Mouse (Mus musculus) liver, embryonic 11.5 days (tissue): Measurements from ENCODE around the gene Lysmd1. TPM values are rescaled to one million over a fixed set of nuclear protein-coding genes. Genes with fewer than 3 reads are reported as not detected.
A peak's percentile ranks its signal among the peaks of the same experiment; 100 is the strongest.

Experiments
- ATAC-seq: fragments of 200-750 bp; cut with Nextera tagmentation; replicated peaks from 2 replicates; pipeline ENCODE4 v1.8.0; 2017; ENCODE audit warnings: moderate number of reproducible peaks, mild to moderate bottlenecking, moderate TSS enrichment, moderate library complexity; ENCODE audit not compliant: low FRiP score
- DNase-seq: peaks from one replicate; pipeline ENCODE4 v3.0.0-alpha.2; 2017; ENCODE audit warnings: low spot score
- H3K27ac ChIP-seq: fragments of 300-500 bp; sonication (generic); 2 replicates; pipeline ENCODE4 v1.5.1; 2014; ENCODE audit warnings: mild to moderate bottlenecking, low read depth, low read length, control low read depth
- H3K27me3 ChIP-seq: fragments of 300-500 bp; sonication (generic); replicated peaks from 2 replicates; pipeline ENCODE4 v1.6.1; 2014; ENCODE audit warnings: low read length, mixed read lengths; ENCODE audit not compliant: control insufficient read depth, insufficient read depth
- H3K36me3 ChIP-seq: fragments of 300-500 bp; sonication (generic); 2 replicates; pipeline ENCODE4 v1.6.1; 2014; ENCODE audit warnings: mild to moderate bottlenecking, low read length, moderate library complexity, mixed read lengths; ENCODE audit not compliant: control insufficient read depth, insufficient read depth
- H3K4me1 ChIP-seq: fragments of 300-500 bp; sonication (generic); replicated peaks from 2 replicates; pipeline ENCODE4 v1.6.1; 2014; ENCODE audit warnings: low read length, mixed read lengths; ENCODE audit not compliant: control insufficient read depth, insufficient read depth
- H3K4me2 ChIP-seq: fragments of 300-500 bp; sonication (generic); 2 replicates; pipeline ENCODE4 v1.6.1; 2014; ENCODE audit warnings: mild to moderate bottlenecking, control low read depth, moderate library complexity
- H3K4me3 ChIP-seq: fragments of 300-500 bp; sonication (generic); 2 replicates; pipeline ENCODE4 v1.5.1; 2014; ENCODE audit warnings: low read depth, low read length, control low read depth
- H3K9ac ChIP-seq: fragments of 300-500 bp; sonication (generic); 2 replicates; pipeline ENCODE4 v1.6.1; 2014; ENCODE audit warnings: low read depth, low read length, control low read depth
- H3K9me3 ChIP-seq: fragments of 300-500 bp; sonication (generic); 2 replicates; pipeline ENCODE4 v1.6.1; 2016; ENCODE audit warnings: low read length, inconsistent platforms, mixed read lengths; ENCODE audit not compliant: control insufficient read depth
- WGBS: fragments of 180-500 bp; shearing (Covaris S2); extraction: QIAGEN DNeasy Blood & Tissue Kit; methylation state at CpG from one replicate; pipeline ENCODE4 v1.1.7; 2014; 5-methylcytosine and 5-hydroxymethylcytosine counted together
- polyA plus RNA-seq: library from polyadenylated mRNA; unstranded; fragments of >200 nt; fragmentation: Nextera tagmentation; extraction: Ambion mirVana; gene quantifications from 2 replicates; pipeline ENCODE4 v1.2.1, GENCODE M21; 2014

The Lysmd1 gene
- polyA plus RNA-seq, 1 experiment from 2014 or later = 8.9 TPM

GRCm38 (mm10) chr3:95110911-95111726 is 22.8 kb upstream of the Lysmd1 start, which contains the start of gene Vps72:
Vps72 (plus strand) TSS chr3:95111022.
- ATAC-seq = peak; percentile 75
- H3K9ac ChIP-seq = peak within 1 kb of the TSS; percentile 88
- H3K4me3 ChIP-seq = peak within 1 kb of the TSS; percentile 85
- WGBS = under 1% methylated on average over 53 of the region's 54 CpGs
- H3K27me3 ChIP-seq = no peaks in the 10 kb centered on the region
- peak within 1 kb of the TSS; percentile 67 for H3K4me2 ChIP-seq
- H3K9me3 ChIP-seq = no peaks in the 10 kb centered on the region
- peaks cover 8% of the 10 kb centered on the region for H3K4me1 ChIP-seq
- H3K27ac ChIP-seq = peak within 1 kb of the TSS; percentile 97
- H3K36me3 ChIP-seq = peaks cover 7% of the 10 kb centered on the region; the same call in 1 of the 2 replicates
- peak; percentile 88 for DNase-seq

DNA sequence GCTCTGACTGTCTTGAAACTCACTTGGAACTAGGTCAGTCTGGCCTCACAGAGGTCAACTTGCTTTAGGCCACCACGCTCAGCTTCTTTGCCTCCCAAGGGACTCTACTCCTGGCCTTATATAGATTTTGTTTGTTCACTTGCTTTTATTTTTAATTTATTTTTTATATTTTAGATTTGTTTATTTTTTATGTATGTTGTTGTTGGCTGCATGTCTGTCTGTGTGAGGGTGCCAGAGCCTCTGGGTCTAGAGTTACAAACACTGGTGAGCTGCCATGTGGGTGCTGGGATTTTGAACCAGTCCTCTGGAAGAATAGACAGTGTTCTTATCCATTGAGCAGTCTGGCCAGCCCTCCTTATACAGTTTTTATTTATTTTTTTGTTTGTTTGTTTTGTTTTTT is 21.1 kb upstream of the Lysmd1 start:
- no peak overlapping the region for H3K27ac ChIP-seq
- H3K4me3 ChIP-seq = no peak overlapping the region
- no peak for ATAC-seq
- no peak overlapping the region for H3K9ac ChIP-seq
- H3K36me3 ChIP-seq = peaks cover 9% of the 10 kb centered on the region; the same call in 1 of the 2 replicates
- no peaks in the 10 kb centered on the region for H3K9me3 ChIP-seq
- peak overlapping the region; percentile 67 for H3K4me2 ChIP-seq
- no peak for DNase-seq
- no peaks in the 10 kb centered on the region for H3K27me3 ChIP-seq
- WGBS = 90% methylated on average over 1 of the region's 1 CpGs
- H3K4me1 ChIP-seq = peaks cover 8% of the 10 kb centered on the region

- no peak for ATAC-seq
Observed at GRCm38 (mm10) chr3:95117751-95118150, 16.1 kb upstream of the Lysmd1 start.

GRCm38 (mm10) chr3:95121580-95121979 is 12.3 kb upstream of the Lysmd1 start:
- Histone ChIP-seq H3K36me3 (peaks cover 37% of the 10 kb centered on the region), H3K4me3 (no peak overlapping the region), H3K4me2 (no peak overlapping the region), H3K4me1 (no peaks in the 10 kb centered on the region), H3K9me3 (no peaks in the 10 kb centered on the region), H3K9ac (no peak overlapping the region), H3K27ac (no peak overlapping the region; the same call in 1 of the 2 replicates), H3K27me3 (no peaks in the 10 kb centered on the region)
- 67% methylated on average over 6 of the region's 6 CpGs for WGBS
- ATAC-seq = no peak; the same call in 1 of the 2 replicates
- no peak for DNase-seq

More at GRCm38 (mm10) chr3:95117751-95118150, 16.1 kb upstream of the Lysmd1 start:
- Histone ChIP-seq H3K4me1 (no peaks in the 10 kb centered on the region; the same call in 1 of the 2 replicates), H3K9me3 (no peaks in the 10 kb centered on the region), H3K27me3 (no peaks in the 10 kb centered on the region), H3K27ac (no peak overlapping the region), H3K36me3 (peaks cover 45% of the 10 kb centered on the region), H3K9ac (no peak overlapping the region), H3K4me3 (no peak overlapping the region), H3K4me2 (no peak overlapping the region)
- WGBS = 91% methylated on average over 2 of the region's 2 CpGs
- DNase-seq = no peak

DNA sequence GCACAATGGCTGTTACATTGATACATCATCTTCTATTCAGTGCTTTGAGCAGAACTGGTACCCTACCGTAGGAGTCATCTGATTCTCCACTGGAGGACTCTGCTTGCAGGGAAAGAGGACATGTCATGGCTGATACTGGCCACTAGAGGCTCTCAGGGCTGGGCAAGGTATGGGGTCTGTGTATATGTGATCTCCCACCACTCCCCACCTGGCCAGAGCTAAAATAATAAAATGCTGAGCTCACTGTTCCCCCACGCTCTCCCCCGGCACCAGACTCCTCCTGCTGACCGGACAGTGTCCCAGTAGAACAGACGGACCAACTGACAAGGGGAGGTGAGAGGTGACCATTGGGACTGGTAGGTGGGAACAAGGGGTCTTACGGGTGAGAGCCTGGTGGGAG is 9.6 kb upstream of the Lysmd1 start, which contains the start of gene Tmod4:
Gene Tmod4, plus strand, starts transcription at position 231 of the 400 bp plus-strand sequence.
- no peaks in the 10 kb centered on the region for H3K9me3 ChIP-seq
- H3K4me3 ChIP-seq = no peak within 1 kb of the TSS
- H3K27me3 ChIP-seq = no peaks in the 10 kb centered on the region
- H3K4me1 ChIP-seq = no peaks in the 10 kb centered on the region
- ATAC-seq (0 out of 2 replicates have a peak, but pooled peaks have one; percentile 26), DNase-seq (no peak)
- H3K27ac ChIP-seq = no peak within 1 kb of the TSS
- H3K9ac ChIP-seq = no peak within 1 kb of the TSS
- H3K4me2 ChIP-seq = no peak within 1 kb of the TSS
- H3K36me3 ChIP-seq = peaks cover 27% of the 10 kb centered on the region
- 65% methylated on average over 6 of the region's 6 CpGs for WGBS

GRCm38 (mm10) chr3:95124972-95125371 is 8.9 kb upstream of the Lysmd1 start:
- ATAC-seq (no peak), DNase-seq (no peak)
- H3K4me2 ChIP-seq = no peak overlapping the region
- no peak overlapping the region for H3K27ac ChIP-seq
- no peaks in the 10 kb centered on the region for H3K27me3 ChIP-seq
- H3K9ac ChIP-seq = no peak overlapping the region
- H3K4me1 ChIP-seq = no peaks in the 10 kb centered on the region
- 61% methylated on average over 5 of the region's 5 CpGs for WGBS
- no peak overlapping the region for H3K4me3 ChIP-seq
- no peaks in the 10 kb centered on the region for H3K9me3 ChIP-seq
- peaks cover 21% of the 10 kb centered on the region for H3K36me3 ChIP-seq

- Histone ChIP-seq H3K9ac (no peak overlapping the region), H3K27ac (no peak overlapping the region), H3K4me3 (no peak overlapping the region), H3K36me3 (no peaks in the 10 kb centered on the region; the same call in 1 of the 2 replicates), H3K4me1 (peaks cover 3% of the 10 kb centered on the region; the same call in 1 of the 2 replicates), H3K4me2 (no peak overlapping the region), H3K9me3 (no peaks in the 10 kb centered on the region), H3K27me3 (no peaks in the 10 kb centered on the region)
- no peak for DNase-seq
- WGBS = 61% methylated on average over 6 of the region's 6 CpGs
- ATAC-seq = no peak
Observed at GRCm38 (mm10) chr3:95129226-95129651, 4.6 kb upstream of the Lysmd1 start.

DNA sequence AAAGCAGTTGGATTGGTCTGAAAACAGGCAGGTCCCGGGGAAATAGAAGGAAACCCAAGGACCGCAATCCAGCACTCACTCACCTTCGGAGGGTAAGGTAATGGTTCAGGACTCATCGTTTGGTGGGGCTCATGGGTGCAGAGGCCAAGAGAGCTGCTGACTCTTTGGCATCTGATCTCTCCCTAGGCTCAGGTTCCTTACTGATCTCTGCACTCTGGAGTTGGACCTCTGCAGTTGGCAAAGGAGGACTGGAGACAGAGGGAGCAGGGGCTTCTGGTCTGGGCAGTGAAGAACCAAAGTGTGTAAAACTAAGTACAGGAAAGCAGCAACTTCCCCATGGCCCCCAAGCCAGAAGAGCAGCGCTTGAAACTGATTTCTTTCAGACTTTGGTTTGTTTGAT is 3.8 kb upstream of the Lysmd1 start:
- Histone ChIP-seq H3K9me3 (no peaks in the 10 kb centered on the region), H3K27me3 (no peaks in the 10 kb centered on the region), H3K4me1 (peaks cover 5% of the 10 kb centered on the region), H3K4me2 (no peak overlapping the region), H3K4me3 (no peak overlapping the region), H3K36me3 (no peaks in the 10 kb centered on the region; the same call in 1 of the 2 replicates), H3K27ac (no peak overlapping the region), H3K9ac (no peak overlapping the region)
- DNase-seq (no peak), ATAC-seq (no peak)
- WGBS = 74% methylated on average over 5 of the region's 5 CpGs
